Mouse (Mus musculus): ENCODE results near the gene Kank3.
"Not testable (repeated sequence)": the region's sequence is repeated elsewhere in the genome, so short reads cannot be mapped to it uniquely, and the experiment has no call there.

The Kank3 gene

DNA sequence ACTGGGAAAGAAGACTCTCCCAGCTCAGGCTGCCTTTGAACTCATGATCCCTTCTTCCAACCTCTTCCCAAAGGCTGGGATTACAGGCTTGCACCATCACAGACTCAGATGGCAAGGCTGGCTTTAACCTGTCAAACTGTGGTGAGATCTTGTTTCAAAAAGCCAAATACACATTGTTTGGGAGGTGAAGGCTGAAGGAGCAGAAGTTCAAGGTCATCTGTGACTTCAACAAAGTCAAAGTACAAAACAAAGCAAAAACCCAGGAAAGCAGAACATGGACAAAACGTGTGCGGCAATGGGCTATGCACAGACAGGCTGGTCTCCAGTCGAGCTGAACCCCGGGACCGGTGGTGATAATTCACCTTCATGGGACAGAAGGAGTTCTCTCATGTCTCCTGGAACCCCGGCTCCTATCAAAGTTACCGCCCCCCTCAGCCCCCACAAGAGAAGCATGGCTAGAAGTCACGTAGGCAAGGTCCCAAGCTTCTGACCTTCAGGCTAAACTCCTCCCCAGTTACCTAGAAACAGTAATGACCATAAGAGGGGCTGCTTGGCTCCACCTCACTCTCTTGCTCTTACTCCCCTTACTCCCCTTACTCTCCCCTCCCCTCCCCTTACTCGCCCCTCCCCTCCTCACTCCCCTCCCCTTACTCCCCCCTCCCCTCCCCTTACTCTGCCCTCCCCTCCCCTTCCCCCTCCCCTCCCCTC, 3.0 kb upstream of the Kank3 start:
- DNase-seq (ENCODE audit: low spot score): no peak

DNA sequence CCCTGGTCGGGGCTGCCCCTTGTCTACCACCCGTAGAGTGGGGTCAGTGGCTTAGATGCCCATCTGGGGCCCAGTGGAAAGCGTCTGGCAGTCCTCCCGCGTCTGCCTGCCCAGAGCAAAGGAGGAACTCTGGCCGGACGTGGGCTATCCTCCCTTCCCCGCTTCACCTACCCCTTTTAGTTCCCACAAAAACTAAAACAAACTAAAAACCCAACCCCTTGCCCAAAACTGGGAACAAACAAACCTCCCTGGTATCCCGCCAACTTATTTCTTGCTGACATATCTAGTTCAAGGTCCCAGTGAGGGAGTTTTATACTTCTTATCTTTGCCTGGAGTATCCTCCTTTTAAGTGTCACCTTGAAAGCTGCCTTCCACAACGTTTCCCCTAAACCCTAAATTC, 2.1 kb upstream of the Kank3 start:
- no peak for DNase-seq (ENCODE audit: low spot score)

DNA sequence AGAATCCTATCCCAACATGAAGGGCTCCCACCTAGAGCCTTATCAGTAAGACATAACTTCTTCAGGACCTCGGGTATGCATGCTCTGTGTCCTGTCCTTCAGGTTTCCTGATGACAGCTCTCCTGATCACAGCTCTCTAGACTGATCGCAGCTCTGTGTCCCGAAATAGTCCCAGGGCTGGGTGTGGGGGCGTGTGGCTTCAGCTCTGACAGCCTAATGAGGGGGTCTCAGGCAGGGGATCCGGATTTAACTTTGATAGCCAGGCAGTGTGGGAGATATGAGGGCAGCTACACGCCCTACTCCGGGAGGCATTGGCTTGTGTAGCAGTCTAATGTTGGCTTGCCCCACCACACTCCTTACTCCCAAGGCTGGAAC, 810 bp downstream of the Kank3 start:
- no peak for DNase-seq (ENCODE audit: low spot score)

DNA sequence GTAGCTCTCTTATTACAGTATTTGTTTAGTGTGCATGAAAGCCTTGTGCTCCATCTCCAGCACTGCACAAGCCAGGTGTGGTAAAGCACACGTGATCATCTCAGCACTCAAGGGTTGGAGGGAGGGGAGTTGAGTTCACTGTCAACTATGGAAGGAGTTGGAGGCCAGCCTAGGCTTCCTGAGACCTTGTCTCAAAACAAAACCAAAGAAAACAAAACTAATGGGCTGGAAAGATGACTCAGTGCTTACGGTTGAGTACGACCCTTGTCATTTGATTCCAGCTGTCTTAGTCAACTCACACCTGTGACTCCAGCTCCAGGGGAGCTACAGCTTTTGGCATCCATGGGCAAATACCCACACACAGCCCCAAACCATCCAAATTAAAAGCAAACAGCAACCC, 2.2 kb downstream of the Kank3 start:
- no peak for DNase-seq (ENCODE audit: low spot score)

DNA sequence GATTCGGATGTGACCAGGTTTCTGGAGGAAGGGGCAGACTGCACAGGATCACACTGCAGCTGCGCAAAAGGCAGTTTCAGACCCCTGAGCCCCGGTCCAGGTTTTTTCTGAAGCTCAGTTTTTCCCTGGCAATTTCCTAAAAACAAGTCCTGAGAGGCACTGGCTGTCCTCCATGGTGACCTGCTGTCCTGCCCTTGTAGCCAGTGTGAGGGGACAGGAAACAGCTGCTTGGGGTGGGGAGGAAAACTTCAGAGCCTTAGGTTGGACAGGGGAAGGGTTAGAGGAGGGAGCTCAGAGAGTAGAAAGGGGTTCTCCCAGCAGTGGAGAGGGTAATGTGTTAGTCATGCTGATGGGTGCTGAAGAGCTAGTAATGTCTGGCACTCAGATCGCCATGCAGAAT, 2.7 kb downstream of the Kank3 start:
- DNase-seq (ENCODE audit: low spot score): no peak

DNA sequence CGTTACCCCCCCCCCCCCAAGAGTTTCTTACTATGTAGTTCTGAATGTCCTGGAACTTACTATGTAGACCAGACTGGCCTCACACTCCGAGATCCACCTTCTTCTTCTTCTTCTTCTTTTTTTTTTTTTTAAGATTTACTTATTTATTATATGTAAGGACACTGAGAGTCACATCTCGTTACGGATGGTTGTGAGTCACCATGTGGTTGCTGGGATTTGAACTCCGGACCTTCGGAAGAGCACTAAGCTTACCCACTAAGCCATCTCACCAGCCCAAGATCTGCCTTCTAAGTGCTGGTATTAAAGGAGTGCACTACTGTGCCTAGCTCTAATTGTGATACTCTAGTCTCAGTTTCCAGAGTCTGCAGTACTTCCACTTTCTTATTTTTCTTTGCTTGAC, 5.1 kb downstream of the Kank3 start:
- DNase-seq (ENCODE audit: low spot score): no peak

DNA sequence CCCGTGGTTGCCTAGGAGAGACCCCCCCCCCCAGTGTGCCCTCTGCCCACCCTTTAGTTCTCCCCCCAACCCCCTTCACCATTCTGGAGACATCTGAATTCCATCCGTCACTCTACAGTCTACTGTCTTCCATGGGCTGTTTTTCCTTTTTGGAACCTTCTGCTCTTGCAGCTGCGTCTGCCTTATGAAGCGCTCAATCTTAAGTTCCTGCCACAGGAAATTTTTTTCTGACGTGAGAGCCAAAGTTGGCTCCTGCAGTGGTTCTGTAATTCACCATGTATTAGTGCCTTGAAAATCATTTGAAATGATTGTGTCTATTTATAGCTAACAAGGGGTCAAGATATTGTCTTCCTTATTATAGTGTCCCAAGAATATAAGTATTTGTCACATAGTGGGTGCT, 6.3 kb downstream of the Kank3 start:
- DNase-seq (ENCODE audit: low spot score): no peak

DNA sequence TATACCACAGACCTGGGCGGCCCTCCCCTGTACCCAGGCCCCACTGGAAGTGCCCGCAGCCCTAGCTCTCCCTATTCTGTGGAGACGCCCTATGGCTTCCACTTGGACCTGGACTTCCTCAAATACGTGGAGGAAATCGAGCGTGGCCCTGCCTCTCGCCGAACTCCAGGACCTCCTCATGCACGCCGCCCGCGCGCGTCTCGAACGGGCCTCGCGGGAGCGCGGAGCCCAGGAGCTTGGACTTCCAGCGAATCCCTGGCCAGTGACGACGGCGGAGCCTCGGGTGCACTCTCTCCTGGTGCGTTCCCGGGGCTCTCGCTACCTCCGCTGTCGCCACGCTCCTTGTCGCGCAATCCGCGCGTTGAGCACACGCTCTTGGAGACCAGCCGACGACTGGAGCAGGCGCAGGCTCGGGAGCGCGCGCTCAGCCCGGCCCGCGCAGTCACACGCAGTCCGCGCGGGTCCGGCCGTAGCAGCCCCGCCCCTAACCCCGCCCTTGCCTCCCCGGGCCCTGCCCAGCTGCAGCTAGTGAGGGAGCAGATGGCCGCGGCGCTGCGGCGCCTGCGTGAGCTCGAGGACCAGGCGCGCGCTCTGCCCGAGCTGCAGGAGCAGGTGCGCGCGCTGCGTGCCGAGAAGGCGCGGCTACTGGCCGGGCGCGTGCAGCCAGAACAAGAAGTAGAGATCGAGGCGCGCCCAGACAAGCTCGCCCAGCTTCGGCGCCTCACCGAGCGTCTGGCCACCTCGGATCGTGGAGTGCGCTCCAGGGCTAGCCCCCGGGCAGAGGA, 7.1 kb downstream of the Kank3 start:
- peak; percentile 93 for DNase-seq (ENCODE audit: low spot score)

DNA sequence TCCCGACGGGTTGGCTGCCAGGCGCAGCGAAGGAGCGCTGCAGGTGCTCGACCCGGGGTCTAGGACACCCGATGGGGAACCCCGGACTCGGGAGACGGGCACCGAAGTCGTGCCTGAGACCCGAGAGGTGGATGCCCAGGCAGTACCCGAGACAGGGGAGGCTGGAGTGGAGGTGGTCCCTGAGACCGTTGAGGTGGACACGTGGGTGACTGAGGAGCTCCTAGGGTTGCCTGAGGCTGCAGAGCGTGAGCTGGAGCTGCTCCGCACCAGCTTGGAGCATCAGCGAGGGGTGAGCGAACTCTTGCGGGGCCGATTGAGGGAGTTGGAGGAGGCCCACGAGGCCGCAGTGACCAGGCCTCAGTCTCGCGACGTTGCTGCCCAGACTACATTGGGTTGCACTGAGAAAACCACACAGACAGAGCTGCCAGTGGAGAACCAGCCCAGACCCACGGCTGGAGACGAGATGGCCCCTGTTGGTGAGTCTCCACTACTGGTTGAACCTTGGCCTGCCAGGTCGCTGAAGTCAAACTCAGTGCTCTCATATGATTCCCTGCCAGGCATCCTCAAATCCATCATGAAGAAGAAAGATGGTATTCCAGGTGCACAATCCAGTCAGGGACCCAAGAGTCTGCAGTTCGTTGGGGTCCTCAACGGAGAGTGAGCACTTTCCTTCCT, 7.8 kb downstream of the Kank3 start:
- DNase-seq (ENCODE audit: low spot score): no peak

DNA sequence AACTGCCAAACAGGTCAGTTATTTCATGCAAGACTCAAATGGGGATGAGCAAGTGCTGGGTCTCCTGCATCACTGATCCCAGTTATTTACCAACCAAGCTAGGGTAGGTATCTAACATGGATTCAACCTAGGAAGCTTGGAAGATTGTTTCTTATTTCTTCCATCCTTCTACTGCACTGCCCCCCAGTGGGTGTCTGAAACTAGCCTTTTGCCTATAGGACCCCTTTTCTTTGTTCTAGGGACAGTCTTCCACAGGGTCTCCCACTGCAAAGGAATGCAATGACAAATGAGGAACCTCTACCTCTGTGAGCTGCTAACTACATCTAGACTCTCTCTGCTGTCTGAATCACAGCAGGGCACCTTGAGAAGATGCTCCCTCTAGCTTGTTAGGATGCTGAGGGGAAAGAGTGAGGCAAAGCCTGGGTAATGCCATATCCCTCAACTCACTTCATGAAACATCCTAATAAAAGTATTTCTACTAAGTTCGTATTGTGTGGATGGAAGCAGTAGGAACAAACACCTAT, 12.2 kb downstream of the Kank3 start:
- no peak for DNase-seq (ENCODE audit: low spot score)

DNA sequence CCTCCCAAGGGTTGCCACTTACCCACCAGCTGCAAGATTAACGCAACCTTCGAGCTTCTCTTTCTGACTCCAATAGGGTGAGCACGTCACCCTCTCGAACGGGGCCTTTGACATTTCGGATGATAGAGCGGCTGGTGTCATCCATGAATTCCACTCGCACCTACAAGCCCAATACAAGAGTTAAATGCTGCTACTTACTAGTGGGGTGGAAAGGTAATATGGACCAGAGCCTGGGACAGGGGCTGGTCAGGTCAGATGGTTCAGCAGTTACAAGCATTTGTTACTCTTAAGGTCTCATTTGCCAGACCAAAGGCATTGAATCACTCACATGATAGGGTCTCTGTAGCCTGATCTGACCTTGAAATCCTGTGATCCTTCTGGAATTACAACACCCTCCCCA, 12.9 kb downstream of the Kank3 start:
- not testable (repeated sequence) for DNase-seq (ENCODE audit: low spot score)

DNA sequence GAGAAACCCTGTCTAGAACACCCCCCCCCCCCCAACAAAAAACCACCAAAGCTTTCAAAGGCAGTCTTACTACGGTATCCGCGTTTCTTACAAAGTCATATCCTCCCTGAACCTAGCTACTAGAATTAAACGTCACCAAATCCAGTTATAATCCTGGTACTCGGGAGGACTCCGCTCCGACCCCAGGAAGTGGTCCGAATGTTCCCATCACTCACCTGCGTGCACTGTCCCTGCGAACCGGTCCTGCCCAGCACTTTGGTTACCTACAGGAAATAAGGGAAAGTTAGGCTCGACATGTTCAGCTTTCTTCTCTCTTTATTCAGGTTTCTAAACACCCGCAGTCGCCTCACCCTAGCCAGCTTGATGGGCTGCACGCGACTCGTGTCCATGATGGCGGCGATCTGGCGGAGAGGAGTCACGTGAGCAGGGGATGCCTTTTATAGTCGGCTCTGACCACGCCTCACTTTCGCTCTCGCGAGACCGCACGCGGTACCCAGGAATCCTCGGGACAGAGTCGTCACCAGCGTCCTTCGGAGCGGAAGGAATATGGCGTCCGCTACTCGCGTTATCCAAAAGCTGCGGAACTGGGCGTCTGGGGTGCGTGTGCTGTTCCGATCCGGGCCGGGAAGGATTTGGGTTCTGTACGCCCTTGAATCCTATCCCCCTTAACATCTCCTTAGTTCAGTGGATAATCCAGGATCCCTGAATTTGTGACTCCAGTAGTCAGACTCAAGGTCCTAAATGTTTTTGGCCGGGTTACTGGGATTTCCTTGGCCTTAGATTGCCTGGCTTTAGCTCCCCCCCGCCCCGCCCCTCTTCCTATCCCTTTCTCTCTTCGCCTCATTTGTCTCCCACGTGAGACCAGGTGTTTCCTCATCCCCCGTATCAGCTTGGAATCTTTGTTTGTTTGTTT, 14.0 kb downstream of the Kank3 start, which contains the start of the genes Rps28 and Ndufa7:
Gene Rps28 (minus strand): TSS at position 479 of the 913 bp plus-strand sequence.
Gene Ndufa7 (plus strand): TSS at position 489 of the 913 bp plus-strand sequence.
- peak; percentile 98 for DNase-seq (ENCODE audit: low spot score)

DNA sequence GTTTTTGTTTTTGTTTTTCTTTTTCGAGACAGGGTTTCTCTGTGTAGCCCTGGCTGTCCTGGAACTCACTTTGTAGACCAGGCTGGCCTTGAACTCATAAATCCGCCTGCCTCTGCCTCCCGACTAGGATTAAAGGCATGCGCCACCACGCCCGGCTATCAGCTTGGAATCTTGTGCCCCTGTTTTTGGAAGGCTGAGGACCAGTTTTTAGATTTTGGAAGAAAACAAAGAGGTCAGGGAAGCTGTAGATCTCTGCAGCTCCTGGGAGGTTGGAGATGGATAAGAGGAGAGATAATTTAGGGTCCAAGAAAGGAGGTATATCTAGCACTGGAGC, 14.6 kb downstream of the Kank3 start:
- not testable (repeated sequence) for DNase-seq (ENCODE audit: low spot score)

DNA sequence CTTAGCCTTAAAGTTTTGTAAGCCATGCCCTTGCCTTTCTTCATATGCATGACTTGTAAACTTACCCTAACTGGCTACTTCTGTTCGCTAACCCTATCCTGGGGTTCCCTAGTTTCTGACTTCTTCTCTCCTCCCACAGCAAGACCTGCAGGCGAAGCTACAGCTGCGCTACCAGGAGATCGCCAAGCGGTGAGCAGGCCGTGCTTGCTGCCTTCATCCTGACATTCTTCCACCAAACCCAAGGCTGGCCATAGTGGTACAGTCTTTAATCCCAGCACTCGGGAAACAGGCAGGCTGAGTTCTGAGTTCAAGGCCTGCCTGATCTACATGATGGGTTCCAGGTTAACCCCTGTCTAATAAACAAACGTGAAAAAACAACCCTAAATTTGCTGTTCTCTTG, 15.1 kb downstream of the Kank3 start:
- no peak for DNase-seq (ENCODE audit: low spot score)

DNA sequence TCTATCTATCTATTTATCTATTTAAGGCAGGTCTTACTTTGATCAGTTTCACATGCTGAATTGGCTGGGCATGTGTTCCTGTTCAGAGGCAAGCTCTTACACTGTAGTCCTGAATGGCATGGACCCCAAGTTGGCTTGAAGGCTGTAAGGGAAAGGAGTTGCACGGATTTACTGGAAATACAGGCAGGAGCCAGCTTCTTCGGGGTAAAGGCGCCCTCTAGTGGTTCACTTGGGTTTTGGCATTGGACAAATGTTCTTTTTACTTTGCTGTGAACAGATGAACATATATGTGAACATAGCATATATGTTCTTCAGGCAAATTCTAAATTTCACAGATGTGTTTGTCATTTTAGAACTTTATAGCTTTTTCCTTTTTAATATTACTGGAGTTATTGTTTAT, 16.5 kb downstream of the Kank3 start:
- peak; percentile 73 for DNase-seq (ENCODE audit: low spot score)

DNA sequence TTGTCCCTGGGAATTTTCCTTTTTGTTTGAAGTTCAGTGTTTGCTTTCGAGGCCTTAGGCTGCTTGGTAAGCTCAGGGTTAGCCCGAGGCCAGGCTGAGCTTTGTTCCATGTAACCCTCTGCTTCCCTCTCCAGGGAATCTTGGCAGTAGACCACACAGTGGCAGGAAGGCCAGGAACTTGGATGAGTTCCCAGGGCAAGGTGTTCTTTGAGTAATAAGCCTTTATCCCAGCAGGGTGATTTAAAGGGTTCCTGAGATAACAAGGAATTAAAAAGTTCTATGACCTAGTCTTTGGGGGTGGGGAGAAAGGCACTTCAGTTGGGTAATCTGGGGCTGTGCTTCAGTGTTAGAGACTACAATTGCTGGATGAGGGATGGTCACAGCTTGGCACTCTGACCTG, 18.6 kb downstream of the Kank3 start:
- DNase-seq (ENCODE audit: low spot score): no peak

DNA sequence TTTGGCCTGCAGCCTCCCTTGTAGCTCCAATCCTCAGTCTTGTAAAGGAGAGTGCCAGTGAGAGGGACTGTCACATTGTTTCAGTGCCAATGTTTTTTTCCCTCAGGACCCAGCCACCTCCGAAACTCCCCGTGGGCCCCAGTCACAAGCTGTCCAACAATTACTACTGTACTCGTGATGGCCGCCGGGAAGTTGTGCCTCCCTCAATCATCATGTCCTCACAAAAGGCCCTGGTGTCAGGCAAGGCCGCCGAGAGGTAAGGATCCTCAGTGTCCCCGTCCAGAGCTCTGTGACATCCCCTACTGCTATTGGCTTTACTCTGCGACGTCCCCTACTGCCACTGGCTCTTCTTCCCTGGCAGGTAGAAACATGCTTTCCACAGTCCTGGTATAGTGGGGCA, 19.2 kb downstream of the Kank3 start:
- no peak for DNase-seq (ENCODE audit: low spot score)

DNA sequence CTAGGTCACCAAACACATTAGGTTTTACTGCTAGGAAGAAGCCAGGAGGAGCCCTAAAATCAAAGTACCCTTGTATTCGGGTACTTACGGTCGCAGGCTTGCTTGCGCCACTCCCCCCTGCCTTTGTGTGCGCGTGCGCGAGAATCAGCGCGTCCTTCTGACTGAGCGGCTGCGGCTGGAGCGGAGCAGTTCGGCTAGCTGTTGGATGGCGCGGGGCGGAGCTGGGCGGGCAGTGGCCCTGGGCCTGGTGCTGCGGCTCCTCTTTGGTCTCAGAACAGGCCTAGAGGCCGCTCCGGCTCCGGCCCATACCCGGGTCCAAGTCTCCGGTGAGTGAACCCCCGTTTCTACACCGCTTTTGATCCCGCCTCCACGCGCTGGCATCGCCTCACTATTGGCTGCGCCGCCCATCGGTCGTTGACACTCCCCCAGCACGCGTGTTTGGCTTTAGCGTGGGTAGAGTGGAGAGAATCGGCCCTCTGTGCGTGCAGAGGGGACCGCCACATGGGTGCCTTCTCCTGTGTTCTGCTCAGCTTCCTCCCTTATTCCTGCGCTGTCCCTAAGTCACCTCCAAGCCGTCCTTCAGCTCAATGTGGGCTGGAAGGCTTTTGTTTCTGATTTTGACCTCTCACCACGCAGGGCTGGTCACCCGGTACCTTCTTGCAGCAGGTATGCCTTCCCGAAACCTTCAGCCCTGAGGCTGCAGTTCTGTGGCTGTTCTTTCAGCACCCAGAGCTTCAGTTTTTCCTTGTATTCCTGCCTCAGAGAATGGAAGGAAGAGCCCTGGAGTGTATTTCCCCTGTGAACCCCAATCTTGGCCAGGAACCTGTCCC, 32.9 kb downstream of the Kank3 start, which contains the start of gene Cd320:
Gene Cd320 (plus strand): TSS at position 126 of the 830 bp plus-strand sequence.
- DNase-seq (ENCODE audit: low spot score): peak; percentile 90

DNA sequence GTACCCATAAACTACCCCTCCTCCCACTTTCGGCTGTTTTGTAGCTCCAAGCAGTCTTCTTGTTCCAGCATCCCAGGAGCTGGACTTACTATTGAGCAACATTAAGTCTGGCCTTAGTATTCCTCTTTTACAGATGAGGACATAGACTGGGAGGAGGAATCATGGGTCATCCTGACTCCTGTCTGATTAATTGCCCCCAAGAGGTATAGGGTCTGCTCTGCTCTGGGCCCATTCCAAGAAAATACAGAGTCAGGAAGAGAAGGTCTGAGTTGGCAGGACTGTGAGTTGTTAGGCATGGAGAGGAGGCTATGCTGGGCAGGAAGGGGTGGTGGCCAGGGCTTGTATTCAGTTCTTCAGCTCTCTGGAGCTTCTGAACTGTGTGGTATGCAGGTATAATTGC, 33.9 kb downstream of the Kank3 start:
- no peak for DNase-seq (ENCODE audit: low spot score)

DNA sequence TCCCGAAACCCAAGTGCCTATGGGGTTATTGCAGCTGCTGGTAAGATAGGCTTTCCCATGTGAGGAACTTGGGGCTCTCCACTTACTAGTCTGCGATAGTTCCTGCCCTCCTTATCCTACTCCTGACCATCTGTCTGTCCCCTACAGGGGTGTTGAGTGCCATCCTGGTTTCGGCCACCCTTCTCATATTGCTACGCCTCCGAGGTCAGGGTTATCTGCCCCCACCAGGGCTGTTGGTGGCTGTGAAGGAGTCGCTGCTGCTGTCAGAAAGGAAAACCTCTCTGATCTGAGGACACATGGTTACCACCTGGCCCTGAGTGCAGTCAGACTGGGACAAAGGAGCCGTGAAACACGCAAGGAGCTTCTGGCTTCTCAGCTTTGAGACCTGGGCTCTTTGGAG, 37.8 kb downstream of the Kank3 start:
- DNase-seq (ENCODE audit: low spot score): no peak

DNA sequence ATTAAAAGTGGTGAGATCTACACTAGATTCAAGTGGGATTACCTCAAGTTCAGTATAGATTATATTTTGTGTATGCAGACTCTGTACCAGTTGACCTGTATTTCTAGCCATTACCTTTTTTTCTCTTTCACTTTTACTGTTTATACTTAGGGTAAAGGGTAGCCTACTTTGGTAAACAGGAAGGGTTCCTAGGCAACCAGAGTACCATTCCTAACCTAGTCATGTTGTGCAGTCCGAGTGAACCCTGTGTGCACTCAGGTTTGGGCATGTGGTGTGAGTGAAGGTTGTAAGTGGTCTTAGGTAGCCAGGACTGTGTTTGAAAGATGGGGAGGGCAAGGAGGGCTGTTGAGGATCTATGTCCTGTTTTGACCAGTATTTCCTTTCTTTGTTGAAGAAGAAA, 41.0 kb downstream of the Kank3 start:
- no peak for DNase-seq (ENCODE audit: low spot score)
